Mouse (Mus musculus) lung, adult 2 months (tissue): ENCODE data around the gene Herc1.

Experiments used
- CTCF ChIP-seq: fragments of 200-500 bp; IDR thresholded peaks from 2 replicates; pipeline ENCODE4 v1.5.1; 2011; ENCODE audit warnings: mild to moderate bottlenecking, low read length, control low read depth; ENCODE audit not compliant: insufficient read depth
- POLR2A ChIP-seq: fragments of 200-500 bp; IDR thresholded peaks from 2 replicates; pipeline ENCODE4 v1.6.1; 2011; ENCODE audit warnings: low read depth, mild to moderate bottlenecking, control low read depth, low read length, borderline replicate concordance; ENCODE audit errors: extremely low read depth

- TF ChIP-seq CTCF (no peak), POLR2A (no peak)
Measured at GRCm38 (mm10) chr9:66350788-66351430, 659 bp downstream of the Herc1 start.
